Mouse (Mus musculus) kidney, postnatal 0 days (tissue): ENCODE results near the gene Kif18b. TPM values are rescaled to one million over a fixed set of nuclear protein-coding genes. Genes with fewer than 3 reads are reported as not detected.
A peak's percentile ranks its signal among the peaks of the same experiment; 100 is the strongest.

ENCODE experiments used
- ATAC-seq: fragments of 200-750 bp; cut with Nextera tagmentation; replicated peaks from 2 replicates; pipeline ENCODE4 v1.8.0; 2017; ENCODE audit warnings: low read depth, moderate number of reproducible peaks, moderate TSS enrichment, moderate library complexity; ENCODE audit not compliant: low FRiP score
- DNase-seq: peaks from one replicate; pipeline ENCODE4 v3.0.0-alpha.2; 2016; ENCODE audit warnings: low spot score
- H3K27ac ChIP-seq: fragments of 300-500 bp; sonication (generic); 2 replicates; pipeline ENCODE4 v1.5.1; 2014; ENCODE audit warnings: mild to moderate bottlenecking
- H3K27me3 ChIP-seq: fragments of 300-500 bp; sonication (generic); 2 replicates; pipeline ENCODE4 v1.6.1; 2014; ENCODE audit warnings: low read length, mixed read lengths; ENCODE audit not compliant: insufficient read depth
- H3K36me3 ChIP-seq: fragments of 300-500 bp; sonication (generic); 2 replicates; pipeline ENCODE4 v1.6.1; 2014; ENCODE audit warnings: low read length, mixed read lengths; ENCODE audit not compliant: insufficient read depth
- H3K4me1 ChIP-seq: fragments of 300-500 bp; sonication (generic); replicated peaks from 2 replicates; pipeline ENCODE4 v1.6.1; 2014; ENCODE audit warnings: antibody characterized with exemption, low read length, mixed read lengths; ENCODE audit not compliant: insufficient read depth
- H3K4me2 ChIP-seq: fragments of 300-500 bp; sonication (generic); 2 replicates; pipeline ENCODE4 v1.6.1; 2014; ENCODE audit warnings: mild to moderate bottlenecking, low read length, moderate library complexity, mixed read lengths
- H3K4me3 ChIP-seq: fragments of 300-500 bp; sonication (generic); replicated peaks from 2 replicates; pipeline ENCODE4 v1.5.1; 2014; ENCODE audit warnings: low read depth, low read length
- H3K9ac ChIP-seq: fragments of 300-500 bp; sonication (generic); 2 replicates; pipeline ENCODE4 v1.6.1; 2014; ENCODE audit warnings: low read depth, low read length
- H3K9me3 ChIP-seq: fragments of 300-500 bp; sonication (generic); replicated peaks from 2 replicates; pipeline ENCODE4 v1.6.1; 2016; ENCODE audit warnings: low read length, inconsistent platforms, mixed read lengths
- CTCF ChIP-seq: IDR thresholded peaks from 2 replicates; pipeline ENCODE4 v1.5.1; 2016; ENCODE audit warnings: antibody characterized with exemption, low read depth, mild to moderate bottlenecking, moderate library complexity
- WGBS: fragments of 180-500 bp; shearing (Covaris S2); extraction: QIAGEN DNeasy Blood & Tissue Kit; methylation state at CpG from one replicate; pipeline ENCODE4 v1.1.7; 2014; 5-methylcytosine and 5-hydroxymethylcytosine counted together
- polyA plus RNA-seq: library from polyadenylated mRNA; unstranded; fragments of >200 nt; fragmentation: Nextera tagmentation; extraction: Ambion mirVana; gene quantifications from 2 replicates; pipeline ENCODE4 v1.2.1, GENCODE M21; 2015

Gene Kif18b
- polyA plus RNA-seq, 1 experiment from 2014 or later: 2.6 TPM

DNA sequence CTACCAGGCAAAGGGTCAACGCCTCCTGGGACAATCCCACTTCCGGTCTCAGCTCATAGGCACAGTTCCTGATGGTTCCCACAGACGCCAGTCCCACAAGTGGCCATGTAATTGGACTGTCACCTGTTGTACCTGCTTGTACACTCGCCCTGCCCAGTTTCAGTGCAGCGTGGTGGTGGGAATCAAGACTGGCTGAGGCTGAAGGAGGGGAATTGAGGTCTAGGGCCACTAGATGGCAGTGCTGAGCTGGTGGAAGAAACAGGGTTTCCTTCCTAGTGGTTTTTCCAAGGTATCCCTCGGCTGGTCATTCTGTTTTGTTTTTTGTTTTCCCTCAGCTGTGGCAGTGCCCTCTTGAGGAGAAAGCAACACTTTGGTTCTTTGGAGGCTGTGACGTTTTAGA is 24.2 kb downstream of the Kif18b start, which contains the start of gene Gfap:
TSS of gene Gfap (minus strand) at position 150 of the 400 bp plus-strand sequence.
- no peak within 1 kb of the TSS for H3K27ac ChIP-seq
- H3K9ac ChIP-seq: no peak within 1 kb of the TSS
- peak; percentile 98 for TF ChIP-seq CTCF
- no peaks in the 10 kb centered on the region for H3K27me3 ChIP-seq
- 6% methylated on average over 7 of the region's 7 CpGs for WGBS
- no peak within 1 kb of the TSS for H3K4me3 ChIP-seq
- DNase-seq (peak; percentile 94), ATAC-seq (peak; percentile 50; the same call in 1 of the 2 replicates)
- H3K9me3 ChIP-seq: no peaks in the 10 kb centered on the region
- no peak within 1 kb of the TSS; the same call in 1 of the 2 replicates for H3K4me2 ChIP-seq
- 0 out of 2 replicates have a peak, but pooled peaks cover 3% of the 10 kb centered on the region for H3K36me3 ChIP-seq
- H3K4me1 ChIP-seq: no peaks in the 10 kb centered on the region

DNA sequence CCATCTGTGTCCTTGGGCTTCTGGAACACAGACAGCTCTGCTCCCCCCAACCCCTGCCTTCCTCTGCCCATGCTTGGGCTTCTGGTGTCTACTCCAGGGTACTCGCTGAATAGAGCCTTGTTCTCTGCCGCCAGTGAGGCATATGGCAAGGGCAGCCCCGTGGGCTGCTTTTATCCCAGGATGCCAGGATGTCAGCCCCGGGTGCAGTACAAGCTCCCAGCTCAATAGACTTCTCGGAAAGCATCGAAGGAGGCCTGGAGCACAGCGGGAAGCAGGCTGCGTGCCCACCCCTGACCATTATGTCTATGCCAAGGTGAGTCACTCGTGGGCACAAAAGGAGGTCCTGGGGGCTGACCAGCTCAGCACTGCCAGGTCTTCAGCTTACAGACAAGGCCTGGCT is 26.5 kb downstream of the Kif18b start:
- ATAC-seq (no peak), DNase-seq (no peak)
- Histone ChIP-seq H3K27ac (no peak overlapping the region), H3K4me2 (no peak overlapping the region), H3K36me3 (no peaks in the 10 kb centered on the region), H3K27me3 (no peaks in the 10 kb centered on the region), H3K9me3 (no peaks in the 10 kb centered on the region), H3K9ac (no peak overlapping the region), H3K4me3 (no peak overlapping the region), H3K4me1 (0 out of 2 replicates have a peak, but pooled peaks cover 2% of the 10 kb centered on the region)
- no peak for TF ChIP-seq CTCF
- 80% methylated on average over 9 of the region's 9 CpGs for WGBS

- Histone ChIP-seq H3K4me3 (no peak overlapping the region), H3K27me3 (no peaks in the 10 kb centered on the region), H3K9me3 (no peaks in the 10 kb centered on the region), H3K36me3 (no peaks in the 10 kb centered on the region), H3K4me2 (no peak overlapping the region), H3K4me1 (0 out of 2 replicates have a peak, but pooled peaks cover 6% of the 10 kb centered on the region), H3K27ac (no peak overlapping the region), H3K9ac (no peak overlapping the region)
- DNase-seq (no peak), ATAC-seq (no peak)
- no peak for TF ChIP-seq CTCF
- 52% methylated on average over 20 of the region's 20 CpGs for WGBS
These were observed 28.3 kb downstream of the Kif18b start for GRCm38 (mm10) chr11:102896641-102897040.

DNA sequence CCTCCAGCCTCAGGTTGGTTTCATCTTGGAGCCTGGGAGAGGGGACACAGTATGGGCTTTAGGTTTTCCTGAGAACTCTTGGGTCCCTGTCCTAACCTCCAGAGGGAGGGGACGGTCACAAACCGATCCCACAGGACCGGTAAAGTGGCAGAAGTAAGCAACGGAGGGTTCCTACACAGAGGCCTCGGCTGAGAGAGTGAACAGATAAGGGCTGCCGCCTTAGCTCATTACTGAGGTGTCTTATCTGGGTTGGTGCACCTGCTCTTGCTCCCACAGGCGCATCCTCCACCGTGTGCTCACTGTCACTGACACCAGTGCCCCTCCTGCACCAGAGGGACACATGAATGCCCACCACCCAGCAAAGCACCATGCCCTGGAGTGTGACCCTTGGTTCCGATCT is 29.1 kb downstream of the Kif18b start:
- Histone ChIP-seq H3K27ac (no peak overlapping the region), H3K27me3 (no peaks in the 10 kb centered on the region), H3K36me3 (no peaks in the 10 kb centered on the region), H3K4me2 (no peak overlapping the region), H3K4me3 (no peak overlapping the region), H3K9me3 (no peaks in the 10 kb centered on the region), H3K4me1 (0 out of 2 replicates have a peak, but pooled peaks cover 6% of the 10 kb centered on the region), H3K9ac (no peak overlapping the region)
- TF ChIP-seq CTCF: no peak
- DNase-seq (no peak), ATAC-seq (no peak)
- 66% methylated on average over 9 of the region's 9 CpGs for WGBS

DNA sequence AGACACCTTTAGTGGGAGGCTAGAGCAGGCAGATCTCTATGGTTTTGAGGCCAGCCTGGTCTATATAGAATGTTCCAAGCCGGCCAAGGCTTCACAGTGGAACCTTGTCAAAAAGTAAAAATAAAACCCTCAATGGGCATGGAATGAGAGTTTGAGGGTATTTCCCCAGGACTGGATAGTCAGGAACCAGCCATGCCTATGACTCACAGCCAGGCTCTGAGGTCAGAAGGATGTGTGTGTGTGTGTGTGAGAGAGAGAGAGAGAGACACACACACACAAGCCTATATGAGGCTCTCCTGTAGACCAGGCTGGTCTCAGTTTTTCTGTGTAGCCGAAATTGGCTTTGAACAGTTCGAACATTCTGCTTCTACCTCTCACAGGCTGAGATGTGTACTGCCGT is 30.2 kb downstream of the Kif18b start:
- H3K9me3 ChIP-seq: no peaks in the 10 kb centered on the region
- 88% methylated on average over 4 of the region's 4 CpGs for WGBS
- H3K4me1 ChIP-seq: 0 out of 2 replicates have a peak, but pooled peaks cover 6% of the 10 kb centered on the region
- H3K36me3 ChIP-seq: no peaks in the 10 kb centered on the region
- no peak overlapping the region for H3K4me2 ChIP-seq
- H3K27ac ChIP-seq: no peak overlapping the region
- TF ChIP-seq CTCF: no peak
- H3K4me3 ChIP-seq: no peak overlapping the region
- DNase-seq (no peak), ATAC-seq (no peak)
- H3K9ac ChIP-seq: no peak overlapping the region
- no peaks in the 10 kb centered on the region for H3K27me3 ChIP-seq

- Histone ChIP-seq H3K9ac (peak overlapping the region; percentile 50), H3K9me3 (no peaks in the 10 kb centered on the region), H3K4me3 (peak overlapping the region; percentile 26), H3K27me3 (no peaks in the 10 kb centered on the region), H3K4me1 (0 out of 2 replicates have a peak, but pooled peaks cover 6% of the 10 kb centered on the region), H3K36me3 (no peaks in the 10 kb centered on the region), H3K27ac (no peak overlapping the region), H3K4me2 (peak overlapping the region; percentile 62)
- DNase-seq (peak; percentile 93), ATAC-seq (peak; percentile 79)
- peak; percentile 95 for TF ChIP-seq CTCF
- WGBS: 3% methylated on average over 43 of the region's 43 CpGs
These were observed 31.8 kb downstream of the Kif18b start for GRCm38 (mm10) chr11:102893015-102893651.
